Mouse (Mus musculus): ENCODE data around the gene Paqr8. TPM values are rescaled to one million over a fixed set of nuclear protein-coding genes. Genes with fewer than 3 reads are reported as not detected.

Gene Paqr8
- total and polyA plus RNA-seq, 2 experiments, result 0.28 to 1.1 TPM

- Histone ChIP-seq H3K27me3 (ENCODE audit: control insufficient read depth, insufficient read depth, low read length) (no peaks in the 10 kb centered on the region), H3K9ac (ENCODE audit: low read depth, low read length) (no peak overlapping the region), H3K36me3 (ENCODE audit: control insufficient read depth, insufficient read depth, low read length) (no peaks in the 10 kb centered on the region), H3K27ac (replicated peaks; ENCODE audit: insufficient read depth, low read depth, low read length) (no peak overlapping the region), H3K79me2 (ENCODE audit: control insufficient read depth, insufficient read depth, low read length) (no peaks in the 10 kb centered on the region), H3K4me3 (ENCODE audit: insufficient read depth, low read depth, low read length) (no peak overlapping the region), H3K4me1 (ENCODE audit: control insufficient read depth, insufficient read depth, low read length) (no peaks in the 10 kb centered on the region)
- WGBS, result 63% methylated on average over 8 of the region's 8 CpGs
- TF ChIP-seq CTCF (IDR thresholded peaks at IDR 0.05; ENCODE audit: low read depth, low read length) (no peak), POLR2A (IDR thresholded peaks at IDR 0.05; ENCODE audit: extremely low read depth, insufficient read depth, low read length) (no peak)
- no peak for DNase-seq (ENCODE audit: extremely low read depth, low read depth, low spot score)
These were observed 23.0 kb upstream of the Paqr8 start for GRCm38 (mm10) chr1:20867241-20867902.

- H3K27ac ChIP-seq (replicated peaks; ENCODE audit: insufficient read depth, low read depth, low read length), result no peak overlapping the region
- 75% methylated on average over 9 of the region's 9 CpGs for WGBS
These were observed 22.4 kb upstream of the Paqr8 start for GRCm38 (mm10) chr1:20868036-20868435.

DNA sequence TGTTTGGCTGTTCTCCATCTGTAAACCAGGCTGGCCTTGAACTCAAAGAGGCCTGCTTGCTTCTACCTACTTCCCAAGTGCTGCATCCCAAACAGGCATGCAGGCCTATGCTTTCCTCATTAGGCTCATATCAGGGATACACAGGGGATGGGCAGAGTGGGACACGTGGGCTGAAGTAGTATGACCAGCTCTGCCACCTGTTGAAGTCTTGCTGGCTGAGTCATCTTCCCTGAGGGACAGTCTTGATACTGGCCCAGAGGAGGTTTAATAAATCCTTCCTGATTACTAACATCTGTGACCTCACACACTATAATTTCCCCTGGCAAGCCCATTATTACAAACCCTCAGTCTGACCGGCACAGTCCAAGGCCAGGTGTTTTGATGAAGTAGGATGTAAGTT lies 19.5 kb upstream of the Paqr8 start:
- WGBS, result 78% methylated on average over 2 of the region's 2 CpGs
- TF ChIP-seq POLR2A (IDR thresholded peaks at IDR 0.05; ENCODE audit: extremely low read depth, insufficient read depth, low read length) (no peak), CTCF (IDR thresholded peaks at IDR 0.05; ENCODE audit: low read depth, low read length) (no peak)
- Histone ChIP-seq H3K79me2 (ENCODE audit: control insufficient read depth, insufficient read depth, low read length) (no peaks in the 10 kb centered on the region), H3K27ac (replicated peaks; ENCODE audit: insufficient read depth, low read depth, low read length) (no peak overlapping the region), H3K9ac (ENCODE audit: low read depth, low read length) (no peak overlapping the region), H3K36me3 (ENCODE audit: control insufficient read depth, insufficient read depth, low read length) (no peaks in the 10 kb centered on the region), H3K4me1 (ENCODE audit: control insufficient read depth, insufficient read depth, low read length) (no peaks in the 10 kb centered on the region), H3K4me3 (ENCODE audit: insufficient read depth, low read depth, low read length) (no peak overlapping the region), H3K27me3 (ENCODE audit: control insufficient read depth, insufficient read depth, low read length) (no peaks in the 10 kb centered on the region)
- DNase-seq (ENCODE audit: extremely low read depth, low read depth, low spot score), result no peak

More at GRCm38 (mm10) chr1:20868036-20868435, 22.4 kb upstream of the Paqr8 start:
- Histone ChIP-seq H3K27me3 (ENCODE audit: control insufficient read depth, insufficient read depth, low read length) (no peaks in the 10 kb centered on the region), H3K4me1 (ENCODE audit: control insufficient read depth, insufficient read depth, low read length) (no peaks in the 10 kb centered on the region), H3K9ac (ENCODE audit: low read depth, low read length) (no peak overlapping the region), H3K36me3 (ENCODE audit: control insufficient read depth, insufficient read depth, low read length) (no peaks in the 10 kb centered on the region), H3K79me2 (ENCODE audit: control insufficient read depth, insufficient read depth, low read length) (no peaks in the 10 kb centered on the region), H3K4me3 (ENCODE audit: insufficient read depth, low read depth, low read length) (no peak overlapping the region)
- no peak for DNase-seq (ENCODE audit: extremely low read depth, low read depth, low spot score)
- TF ChIP-seq POLR2A (IDR thresholded peaks at IDR 0.05; ENCODE audit: extremely low read depth, insufficient read depth, low read length), result no peak
- TF ChIP-seq CTCF (IDR thresholded peaks at IDR 0.05; ENCODE audit: low read depth, low read length), result no peak

DNA sequence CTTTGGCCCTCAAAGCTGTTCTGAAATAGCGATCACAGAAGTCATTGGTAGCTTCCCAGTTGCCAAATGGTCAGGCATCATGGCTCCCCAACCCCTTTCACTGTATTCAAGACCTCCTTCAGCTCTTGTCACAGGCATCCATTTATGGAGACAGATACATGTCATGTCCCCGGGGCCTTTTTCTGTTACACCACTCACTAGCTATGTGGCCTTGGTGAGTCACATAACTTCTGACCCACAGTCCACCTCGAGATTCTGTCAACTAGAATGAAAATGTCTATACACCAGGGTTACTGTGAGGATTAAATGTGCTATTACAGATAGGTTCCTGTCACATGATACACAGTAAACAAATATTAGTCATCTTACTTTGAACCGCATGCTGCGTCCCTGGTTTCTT lies 17.9 kb upstream of the Paqr8 start:
- H3K4me3 ChIP-seq (ENCODE audit: insufficient read depth, low read depth, low read length), result no peak overlapping the region
- TF ChIP-seq CTCF (IDR thresholded peaks at IDR 0.05; ENCODE audit: low read depth, low read length) (no peak), POLR2A (IDR thresholded peaks at IDR 0.05; ENCODE audit: extremely low read depth, insufficient read depth, low read length) (no peak)
- 83% methylated on average over 5 of the region's 5 CpGs for WGBS

GRCm38 (mm10) chr1:20874061-20874460 lies 16.3 kb upstream of the Paqr8 start:
- DNase-seq (ENCODE audit: extremely low read depth, low read depth, low spot score), result no peak
- Histone ChIP-seq H3K4me1 (ENCODE audit: control insufficient read depth, insufficient read depth, low read length) (no peaks in the 10 kb centered on the region), H3K79me2 (ENCODE audit: control insufficient read depth, insufficient read depth, low read length) (no peaks in the 10 kb centered on the region), H3K27me3 (ENCODE audit: control insufficient read depth, insufficient read depth, low read length) (no peaks in the 10 kb centered on the region), H3K9ac (ENCODE audit: low read depth, low read length) (no peak overlapping the region), H3K27ac (replicated peaks; ENCODE audit: insufficient read depth, low read depth, low read length) (no peak overlapping the region), H3K4me3 (ENCODE audit: insufficient read depth, low read depth, low read length) (no peak overlapping the region), H3K36me3 (ENCODE audit: control insufficient read depth, insufficient read depth, low read length) (no peaks in the 10 kb centered on the region)
- 89% methylated on average over 6 of the region's 6 CpGs for WGBS
- no peak for TF ChIP-seq POLR2A (IDR thresholded peaks at IDR 0.05; ENCODE audit: extremely low read depth, insufficient read depth, low read length)
- no peak for TF ChIP-seq CTCF (IDR thresholded peaks at IDR 0.05; ENCODE audit: low read depth, low read length)

More for the DNA sequence above, 17.9 kb upstream of the Paqr8 start:
- H3K9ac ChIP-seq (ENCODE audit: low read depth, low read length), result no peak overlapping the region
- DNase-seq (ENCODE audit: extremely low read depth, low read depth, low spot score), result no peak
- H3K4me1 ChIP-seq (ENCODE audit: control insufficient read depth, insufficient read depth, low read length), result no peaks in the 10 kb centered on the region
- H3K36me3 ChIP-seq (ENCODE audit: control insufficient read depth, insufficient read depth, low read length), result no peaks in the 10 kb centered on the region
- no peak overlapping the region for H3K27ac ChIP-seq (replicated peaks; ENCODE audit: insufficient read depth, low read depth, low read length)
- H3K27me3 ChIP-seq (ENCODE audit: control insufficient read depth, insufficient read depth, low read length), result no peaks in the 10 kb centered on the region
- H3K79me2 ChIP-seq (ENCODE audit: control insufficient read depth, insufficient read depth, low read length), result no peaks in the 10 kb centered on the region

- H3K27me3 ChIP-seq (ENCODE audit: control insufficient read depth, insufficient read depth, low read length), result no peaks in the 10 kb centered on the region
- H3K27ac ChIP-seq (replicated peaks; ENCODE audit: insufficient read depth, low read depth, low read length), result no peak overlapping the region
- H3K9ac ChIP-seq (ENCODE audit: low read depth, low read length), result no peak overlapping the region
- no peak for TF ChIP-seq POLR2A (IDR thresholded peaks at IDR 0.05; ENCODE audit: extremely low read depth, insufficient read depth, low read length)
- TF ChIP-seq CTCF (IDR thresholded peaks at IDR 0.05; ENCODE audit: low read depth, low read length), result no peak
- H3K79me2 ChIP-seq (ENCODE audit: control insufficient read depth, insufficient read depth, low read length), result no peaks in the 10 kb centered on the region
- no peaks in the 10 kb centered on the region for H3K36me3 ChIP-seq (ENCODE audit: control insufficient read depth, insufficient read depth, low read length)
- no peak for DNase-seq (ENCODE audit: extremely low read depth, low read depth, low spot score)
- no peaks in the 10 kb centered on the region for H3K4me1 ChIP-seq (ENCODE audit: control insufficient read depth, insufficient read depth, low read length)
- H3K4me3 ChIP-seq (ENCODE audit: insufficient read depth, low read depth, low read length), result no peak overlapping the region
These were observed 13.1 kb upstream of the Paqr8 start for GRCm38 (mm10) chr1:20877355-20877754.

Measured in liver, adult 2 months (tissue).